28 mouse cellular contexts compared by ENCODE assay signal in the genomic region with DNA sequence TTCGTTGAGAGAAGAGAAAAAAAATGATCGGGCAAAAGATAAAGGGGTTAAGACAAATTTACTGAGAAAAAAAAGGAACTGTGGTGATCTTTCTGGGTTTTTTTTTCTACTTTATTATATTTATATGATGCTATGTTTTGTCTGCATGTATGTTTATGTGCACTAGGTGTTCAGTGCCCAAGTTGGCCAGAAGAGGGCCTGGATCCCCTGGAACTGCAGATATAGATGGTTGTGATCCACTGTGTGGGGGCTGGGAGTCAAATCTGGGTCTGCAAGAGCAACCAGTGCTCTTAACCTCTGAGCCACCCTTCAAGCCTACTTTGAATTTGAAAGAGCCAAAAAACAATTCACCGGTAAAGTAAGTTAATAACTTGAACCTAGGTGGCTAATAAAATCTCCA. TPM values are rescaled to one million over a fixed set of nuclear protein-coding genes. Genes with fewer than 3 reads are reported as not detected.
A peak's percentile ranks its signal among the peaks of the same experiment; 100 is the strongest.
DNase-seq lines count a peak whose midpoint lies in the region; ATAC-seq and TF ChIP-seq lines count a peak whose summit lies in the region.
"Had no signal": no experiment of that assay in that cellular context is flagged by ENCODE, and none has a peak within 500 bp of the region (broad histone marks: within the 10 kb centered on the region; RNA-seq: fewer than 3 reads in every experiment).

No protein-coding gene starts in this region.

- peak overlapping the region; percentile 95 for H3K27ac ChIP-seq in ES-Bruce4 (ENCODE audit: insufficient read depth, low read length)
- peak overlapping the region; percentile 88; the same call in 1 of the 2 replicates for H3K27ac ChIP-seq in ES-E14 (ENCODE audit: insufficient read depth, low read depth, low read length, poor library complexity, severe bottlenecking)
- no peak overlapping the region for H3K27ac ChIP-seq in heart, embryonic 11.5 days (ENCODE audit: low read depth, low read length)
- no peak overlapping the region for H3K27ac ChIP-seq in midbrain, embryonic 16.5 days (ENCODE audit: low read length)
- H3K27ac ChIP-seq: embryonic facial prominence, embryonic 12.5 days; embryonic facial prominence, embryonic 15.5 days; gastrocnemius, adult 2 months; heart, embryonic 15.5 days; hindbrain, embryonic 10.5 days; hindbrain, embryonic 13.5 days; intestine, embryonic 15.5 days had no signal

- peak overlapping the region; percentile 63; the same call in 1 of the 2 replicates for H3K4me3 ChIP-seq in ES-Bruce4 (ENCODE audit: low read depth, low read length)
- peak overlapping the region; percentile 21 to 60 for H3K4me3 ChIP-seq in ES-E14 (ENCODE audit: insufficient read depth in 1 of 2, low read depth in 1 of 2, low read length in 2 of 2, poor library complexity in 1 of 2, severe bottlenecking in 1 of 2)
- H3K4me3 ChIP-seq in heart, embryonic 11.5 days (ENCODE audit: low read depth, low read length), result no peak overlapping the region
- H3K4me3 ChIP-seq in midbrain, embryonic 16.5 days (ENCODE audit: low read depth, low read length), result no peak overlapping the region
- H3K4me3 ChIP-seq: embryonic facial prominence, embryonic 12.5 days; embryonic facial prominence, embryonic 15.5 days; gastrocnemius, adult 2 months; heart, embryonic 12.5 days; heart, embryonic 15.5 days; hindbrain, embryonic 10.5 days; hindbrain, embryonic 13.5 days; intestine, embryonic 15.5 days had no signal

- no peaks in the 10 kb centered on the region for H3K27me3 ChIP-seq in ES-Bruce4 (ENCODE audit: control insufficient read depth, insufficient read depth, low read length, poor library complexity, severe bottlenecking)
- H3K27me3 ChIP-seq in heart, embryonic 11.5 days (ENCODE audit: control insufficient read depth, insufficient read depth, low read length), result no peaks in the 10 kb centered on the region
- H3K27me3 ChIP-seq in midbrain, embryonic 16.5 days (ENCODE audit: control insufficient read depth, insufficient read depth, low read depth, low read length), result no peaks in the 10 kb centered on the region
- H3K27me3 ChIP-seq: embryonic facial prominence, embryonic 12.5 days; heart, embryonic 15.5 days; hindbrain, embryonic 13.5 days had no signal

- WGBS in heart, embryonic 11.5 days (ENCODE audit: insufficient replicate concordance), result 85% methylated on average over 3 of the region's 3 CpGs
- WGBS in midbrain, embryonic 16.5 days, result 87% methylated on average over 3 of the region's 3 CpGs

- no peak overlapping the region for H3K4me2 ChIP-seq in heart, embryonic 11.5 days
- no peak overlapping the region for H3K4me2 ChIP-seq in midbrain, embryonic 16.5 days (ENCODE audit: low read length)
- H3K4me2 ChIP-seq: embryonic facial prominence, embryonic 12.5 days; embryonic facial prominence, embryonic 15.5 days; heart, embryonic 12.5 days; heart, embryonic 15.5 days; hindbrain, embryonic 13.5 days; intestine, embryonic 15.5 days had no signal

- H3K36me3 ChIP-seq in ES-Bruce4 (ENCODE audit: control insufficient read depth, insufficient read depth, low read length, poor library complexity, severe bottlenecking), result no peaks in the 10 kb centered on the region
- H3K36me3 ChIP-seq in ES-E14 (ENCODE audit: control insufficient read depth, insufficient read depth, low read length, poor library complexity, severe bottlenecking), result peaks cover 5% of the 10 kb centered on the region; the same call in 1 of the 2 replicates
- H3K36me3 ChIP-seq in heart, embryonic 11.5 days (ENCODE audit: control insufficient read depth, insufficient read depth, low read length), result no peaks in the 10 kb centered on the region
- no peaks in the 10 kb centered on the region for H3K36me3 ChIP-seq in midbrain, embryonic 16.5 days (ENCODE audit: control insufficient read depth, insufficient read depth, low read length)
- H3K36me3 ChIP-seq: embryonic facial prominence, embryonic 12.5 days; embryonic facial prominence, embryonic 15.5 days; heart, embryonic 12.5 days; heart, embryonic 15.5 days; hindbrain, embryonic 10.5 days; hindbrain, embryonic 13.5 days; intestine, embryonic 15.5 days had no signal

- H3K4me1 ChIP-seq in ES-Bruce4 (ENCODE audit: control insufficient read depth, insufficient read depth, low read length) (peaks cover 15% of the 10 kb centered on the region), ES-E14 (ENCODE audit: control insufficient read depth in 2 of 2, insufficient read depth in 2 of 2, low read length in 2 of 2, poor library complexity in 1 of 2) (peaks cover 14 to 31% of the 10 kb centered on the region in 2 experiments)
- 0 out of 2 replicates have a peak, but pooled peaks cover 2% of the 10 kb centered on the region for H3K4me1 ChIP-seq in heart, embryonic 11.5 days (ENCODE audit: control insufficient read depth, insufficient read depth, low read length)
- peaks cover 14% of the 10 kb centered on the region for H3K4me1 ChIP-seq in midbrain, embryonic 16.5 days (ENCODE audit: control insufficient read depth, insufficient read depth, low read length)
- H3K4me1 ChIP-seq: embryonic facial prominence, embryonic 12.5 days; embryonic facial prominence, embryonic 15.5 days; intestine, embryonic 15.5 days had no signal

- in situ Hi-C loops in ES-E14 (cut with MboI; ENCODE audit: low sequenced_read_pairs in 2 of 2, unreplicated experiment in 2 of 2), result no loop called here

- peak; percentile 22; the same call in 1 of the 2 replicates for TF ChIP-seq EP300 in ES-Bruce4 (IDR thresholded peaks at IDR 0.05; ENCODE audit: insufficient read depth, low read depth, low read length)

- peak; percentile 32 for TF ChIP-seq CTCF in ES-Bruce4 (IDR thresholded peaks at IDR 0.05; ENCODE audit: low read depth, low read length)

- H3K9ac ChIP-seq in ES-Bruce4 (ENCODE audit: low read depth, poor library complexity, severe bottlenecking) (0 out of 2 replicates have a peak overlapping the region, but pooled peaks have one; percentile 20), ES-E14 (ENCODE audit: insufficient read depth, low read depth, low read length, poor library complexity, severe bottlenecking) (no peak overlapping the region; the same call in 1 of the 2 replicates)
- no peak overlapping the region for H3K9ac ChIP-seq in heart, embryonic 11.5 days (ENCODE audit: low read depth, low read length)
- no peak overlapping the region for H3K9ac ChIP-seq in midbrain, embryonic 16.5 days (ENCODE audit: low read depth, low read length)
- H3K9ac ChIP-seq: embryonic facial prominence, embryonic 12.5 days; embryonic facial prominence, embryonic 15.5 days; forebrain, postnatal 0 days; heart, embryonic 12.5 days; heart, embryonic 15.5 days; hindbrain, embryonic 13.5 days; intestine, embryonic 15.5 days had no signal

- ATAC-seq in heart, embryonic 11.5 days (replicated peaks; ENCODE audit: insufficient number of reproducible peaks, low FRiP score, low TSS enrichment), result no peak
- no peak for ATAC-seq in midbrain, embryonic 16.5 days
- ATAC-seq: forebrain, embryonic 14.5 days; forebrain, postnatal 0 days; hindbrain, embryonic 16.5 days; intestine, embryonic 15.5 days had no signal

- no peak for TF ChIP-seq POLR2A in ES-Bruce4 (IDR thresholded peaks at IDR 0.05; ENCODE audit: insufficient read depth, low read length)

- DNase-seq in ES-E14 (ENCODE audit: low read depth, low spot score) (no peak), ZHBTc4 (ENCODE audit: low read depth, low spot score) (peak; percentile 85)
- no peak for DNase-seq in lung, postnatal 25 days (ENCODE audit: low spot score)
- DNase-seq: adrenal gland, adult 2 months; adrenal gland, postnatal 14 days; cerebellum, adult 11 months; cerebellum, adult 2 months; cerebellum, adult 9-11 months; cerebellum, postnatal 25 days; forebrain, postnatal 0 days; gastrocnemius, adult 2 months; gastrocnemius, postnatal 14 days; heart, adult 11 months; heart, postnatal 10 days; heart, postnatal 36 days had no signal

- H3K9me3 ChIP-seq in ES-Bruce4 (replicated peaks; ENCODE audit: control insufficient read depth, insufficient read depth, low read length, poor library complexity, severe bottlenecking) (no peaks in the 10 kb centered on the region), ES-E14 (ENCODE audit: control insufficient read depth, insufficient read depth, low read depth, low read length) (no peaks in the 10 kb centered on the region)
- H3K9me3 ChIP-seq in heart, embryonic 11.5 days (replicated peaks; ENCODE audit: control insufficient read depth, low read length), result no peaks in the 10 kb centered on the region
- H3K9me3 ChIP-seq in midbrain, embryonic 16.5 days (replicated peaks; ENCODE audit: control insufficient read depth, low read length, poor library complexity, severe bottlenecking), result no peaks in the 10 kb centered on the region; the same call in 1 of the 2 replicates
- H3K9me3 ChIP-seq: embryonic facial prominence, embryonic 12.5 days; embryonic facial prominence, embryonic 15.5 days; heart, embryonic 15.5 days; hindbrain, embryonic 13.5 days; intestine, embryonic 15.5 days had no signal

TF ChIP-seq in ES-E14, 5 proteins besides CTCF, POLR2A, EP300 and RAD21:
- TF ChIP-seq MAFK (IDR thresholded peaks at IDR 0.05; ENCODE audit: insufficient read depth, low read depth, low read length) (no peak), ZC3H11A (IDR thresholded peaks at IDR 0.05; ENCODE audit: borderline replicate concordance, low read depth, low read length) (no peak), CHD2 (IDR thresholded peaks at IDR 0.05; ENCODE audit: low read depth, low read length) (no peak), ZNF384 (IDR thresholded peaks at IDR 0.05; ENCODE audit: low read depth, low read length) (no peak), HCFC1 (IDR thresholded peaks at IDR 0.05; ENCODE audit: borderline replicate concordance, insufficient read depth, low read length) (no peak)

RNA-seq across cellular contexts. Expression of a gene that starts 21.2 kb away (rescaled TPM):
- 1.9 and 2.2 TPM in 2 replicates for polyA plus RNA-seq in ES-Bruce4 (2011; ENCODE audit: insufficient read depth, insufficient read length, low read depth, missing spikeins)
- total RNA-seq in ES-E14 (2012; rRNA removed), result 2.5 and 4.1 TPM in 2 replicates
- 0.08 and 0.14 TPM in 2 replicates for polyA plus RNA-seq in heart, embryonic 11.5 days (2014; fragmentation: Nextera tagmentation; extraction: Ambion mirVana)
- polyA plus RNA-seq in midbrain, embryonic 16.5 days (2015; fragmentation: Nextera tagmentation; extraction: Ambion mirVana), result 0.71 and 1.3 TPM in 2 replicates
- total RNA-seq: common myeloid progenitor, adult 5-6 weeks; gastrocnemius, adult 2 months; gastrocnemius, postnatal 14 days had no signal
- polyA plus RNA-seq: embryonic facial prominence, embryonic 12.5 days had no signal

Comparison
In these comparisons a context has a peak if more than half of its experiments do, and no peak if none do; other contexts are left out.
1. H3K27ac ChIP-seq: peak in ES-Bruce4 (single experiment) and ES-E14 (single experiment); none in heart, embryonic 11.5 days (single experiment) and midbrain, embryonic 16.5 days (single experiment).
2. H3K4me3 ChIP-seq: peak in ES-Bruce4 (single experiment) and ES-E14 (2 of 2); none in heart, embryonic 11.5 days (single experiment) and midbrain, embryonic 16.5 days (single experiment).